Mouse (Mus musculus): ENCODE measurements around the gene Hid1. TPM values are rescaled to one million over a fixed set of nuclear protein-coding genes. Genes with fewer than 3 reads are reported as not detected.

Hid1 gene
- 4.0 and 6.2 TPM in 2 replicates for polyA plus RNA-seq (2015; fragmentation: Nextera tagmentation; extraction: Ambion mirVana)

GRCm38 (mm10) chr11:115367395-115367944 is at the start of gene Hid1:
TSS of gene Hid1 (minus strand) at chr11:115367756.
- under 1% methylated on average over 39 of the region's 39 CpGs for WGBS
- no peaks in the 10 kb centered on the region for H3K36me3 ChIP-seq
- H3K27ac ChIP-seq: no peak within 1 kb of the TSS
- ATAC-seq (ENCODE audit: insufficient number of reproducible peaks, insufficient read depth, low FRiP score, low TSS enrichment, low read depth): no peak
- H3K9me3 ChIP-seq: no peaks in the 10 kb centered on the region
- peak within 1 kb of the TSS; percentile 46 for H3K4me3 ChIP-seq
- peak within 1 kb of the TSS; percentile 83 for H3K4me2 ChIP-seq
- H3K27me3 ChIP-seq: peaks cover 84% of the 10 kb centered on the region
- H3K4me1 ChIP-seq: peaks cover 12% of the 10 kb centered on the region
- H3K9ac ChIP-seq: peak within 1 kb of the TSS; percentile 61

DNA sequence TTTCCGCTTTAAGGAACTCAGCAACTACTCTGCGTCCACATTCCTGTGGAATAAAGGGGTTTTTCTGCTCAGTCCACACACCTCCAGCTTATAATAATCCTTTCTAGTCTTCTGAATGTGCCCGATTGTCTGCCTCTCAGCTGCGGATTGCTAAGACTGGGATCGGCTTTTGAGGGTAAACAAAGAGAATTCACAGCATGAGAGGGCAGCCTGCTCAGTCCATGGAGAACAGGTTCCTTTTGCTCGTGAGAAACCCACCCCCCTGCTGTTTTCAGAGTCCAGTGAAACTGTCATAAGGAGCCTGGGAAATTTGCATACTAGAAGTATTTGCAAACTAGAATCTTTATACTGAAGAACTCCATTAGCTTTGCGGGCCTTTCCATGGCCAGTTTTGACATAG is 42.0 kb upstream of the Hid1 start:
- H3K27me3 ChIP-seq: no peaks in the 10 kb centered on the region
- no peak overlapping the region for H3K27ac ChIP-seq
- peaks cover 27% of the 10 kb centered on the region for H3K4me1 ChIP-seq
- ATAC-seq (ENCODE audit: insufficient number of reproducible peaks, insufficient read depth, low FRiP score, low TSS enrichment, low read depth): no peak
- H3K4me3 ChIP-seq: no peak overlapping the region
- no peak overlapping the region for H3K4me2 ChIP-seq
- H3K36me3 ChIP-seq: peaks cover 54% of the 10 kb centered on the region
- 65% methylated on average over 7 of the region's 7 CpGs for WGBS
- peak overlapping the region; percentile 11; the same call in 1 of the 2 replicates for H3K9ac ChIP-seq
- H3K9me3 ChIP-seq: no peaks in the 10 kb centered on the region

GRCm38 (mm10) chr11:115408266-115408920 is 40.8 kb upstream of the Hid1 start:
- H3K27ac ChIP-seq: peak overlapping the region; percentile 18; the same call in 1 of the 2 replicates
- H3K36me3 ChIP-seq: peaks cover 54% of the 10 kb centered on the region
- no peak overlapping the region for H3K4me3 ChIP-seq
- no peak overlapping the region for H3K9ac ChIP-seq
- peaks cover 25% of the 10 kb centered on the region for H3K4me1 ChIP-seq
- no peaks in the 10 kb centered on the region for H3K27me3 ChIP-seq
- WGBS: 87% methylated on average over 6 of the region's 6 CpGs
- no peak for ATAC-seq (ENCODE audit: insufficient number of reproducible peaks, insufficient read depth, low FRiP score, low TSS enrichment, low read depth)
- no peaks in the 10 kb centered on the region for H3K9me3 ChIP-seq
- H3K4me2 ChIP-seq: no peak overlapping the region

GRCm38 (mm10) chr11:115406858-115407401 is 39.4 kb upstream of the Hid1 start:
- Histone ChIP-seq H3K9me3 (no peaks in the 10 kb centered on the region), H3K4me3 (no peak overlapping the region), H3K27ac (no peak overlapping the region), H3K36me3 (peaks cover 54% of the 10 kb centered on the region), H3K9ac (no peak overlapping the region), H3K4me2 (no peak overlapping the region), H3K27me3 (no peaks in the 10 kb centered on the region), H3K4me1 (peaks cover 18% of the 10 kb centered on the region)
- WGBS: 92% methylated on average over 17 of the region's 17 CpGs
- ATAC-seq (ENCODE audit: insufficient number of reproducible peaks, insufficient read depth, low FRiP score, low TSS enrichment, low read depth): no peak

- Histone ChIP-seq H3K36me3 (peaks cover 48% of the 10 kb centered on the region), H3K9ac (no peak overlapping the region)
- WGBS: 95% methylated on average over 6 of the region's 6 CpGs
These were observed 38.2 kb upstream of the Hid1 start for GRCm38 (mm10) chr11:115405723-115406122.

DNA sequence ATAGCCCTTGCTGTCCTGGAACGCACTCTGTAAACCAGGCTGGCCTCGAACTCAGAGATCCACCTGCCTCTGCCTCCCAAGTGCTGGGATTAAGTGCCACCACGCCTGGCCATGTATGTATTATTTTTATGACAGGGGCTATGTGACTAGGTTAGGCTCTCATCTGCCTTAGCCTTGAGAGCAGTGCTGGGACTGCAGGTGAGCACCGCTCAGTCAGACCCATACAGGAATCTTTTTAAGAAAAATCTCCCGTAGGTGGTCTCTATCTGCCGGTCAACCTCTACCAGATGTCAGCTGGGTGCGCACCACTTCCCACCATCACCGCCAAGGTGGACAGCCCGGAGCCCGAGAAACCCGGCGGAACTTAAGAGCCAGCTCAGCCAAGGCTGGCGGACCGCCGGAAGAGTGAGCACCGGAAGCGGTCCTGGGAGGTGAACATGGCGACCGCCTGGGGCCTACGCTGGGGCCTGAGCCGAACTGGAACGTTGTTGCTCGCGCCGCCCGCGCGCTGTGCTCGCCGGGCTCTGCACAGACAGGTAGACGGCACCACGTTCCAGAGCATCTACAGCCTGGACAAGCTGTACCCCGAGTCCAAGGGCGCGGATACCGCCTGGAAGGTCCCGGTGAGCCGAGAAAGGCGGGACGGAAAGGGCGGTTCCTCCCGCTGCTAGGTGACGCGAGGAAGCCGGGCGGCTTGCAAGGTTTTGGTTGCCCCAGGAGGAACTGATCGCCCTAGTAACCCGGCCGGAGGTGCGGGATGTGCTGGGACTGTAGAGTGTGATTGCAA is 36.0 kb upstream of the Hid1 start, which contains the start of gene Mrpl58:
TSS of gene Mrpl58 (plus strand) at position 415 of the 787 bp plus-strand sequence.
- peak; percentile 87 for ATAC-seq (ENCODE audit: insufficient number of reproducible peaks, insufficient read depth, low FRiP score, low TSS enrichment, low read depth)
- Histone ChIP-seq H3K4me2 (peak within 1 kb of the TSS; percentile 67), H3K9ac (peak within 1 kb of the TSS; percentile 96), H3K9me3 (no peaks in the 10 kb centered on the region), H3K36me3 (peaks cover 30% of the 10 kb centered on the region), H3K27me3 (no peaks in the 10 kb centered on the region), H3K4me3 (peak within 1 kb of the TSS; percentile 77), H3K27ac (peak within 1 kb of the TSS; percentile 93), H3K4me1 (peaks cover 16% of the 10 kb centered on the region)
- 3% methylated on average over 50 of the region's 50 CpGs for WGBS

More at GRCm38 (mm10) chr11:115405723-115406122, 38.2 kb upstream of the Hid1 start:
- Histone ChIP-seq H3K27me3 (no peaks in the 10 kb centered on the region), H3K4me2 (no peak overlapping the region), H3K4me1 (peaks cover 15% of the 10 kb centered on the region), H3K4me3 (no peak overlapping the region), H3K9me3 (no peaks in the 10 kb centered on the region), H3K27ac (no peak overlapping the region)
- ATAC-seq (ENCODE audit: insufficient number of reproducible peaks, insufficient read depth, low FRiP score, low TSS enrichment, low read depth): no peak

- no peak for ATAC-seq (ENCODE audit: insufficient number of reproducible peaks, insufficient read depth, low FRiP score, low TSS enrichment, low read depth)
- Histone ChIP-seq H3K4me2 (no peak overlapping the region), H3K4me1 (peaks cover 16% of the 10 kb centered on the region), H3K27me3 (no peaks in the 10 kb centered on the region), H3K4me3 (no peak overlapping the region), H3K36me3 (peaks cover 9% of the 10 kb centered on the region), H3K27ac (no peak overlapping the region), H3K9me3 (no peaks in the 10 kb centered on the region), H3K9ac (no peak overlapping the region)
- WGBS: 48% methylated on average over 11 of the region's 11 CpGs
These were observed 33.3 kb upstream of the Hid1 start for GRCm38 (mm10) chr11:115400630-115401391.

- Histone ChIP-seq H3K4me2 (no peak overlapping the region), H3K4me3 (no peak overlapping the region), H3K9ac (no peak overlapping the region), H3K4me1 (peaks cover 16% of the 10 kb centered on the region), H3K36me3 (peaks cover 14% of the 10 kb centered on the region), H3K27ac (no peak overlapping the region), H3K27me3 (no peaks in the 10 kb centered on the region), H3K9me3 (no peaks in the 10 kb centered on the region)
- 67% methylated on average over 3 of the region's 3 CpGs for WGBS
- no peak for ATAC-seq (ENCODE audit: insufficient number of reproducible peaks, insufficient read depth, low FRiP score, low TSS enrichment, low read depth)
These were observed 32.6 kb upstream of the Hid1 start for GRCm38 (mm10) chr11:115400126-115400525.

- Histone ChIP-seq H3K4me2 (no peak overlapping the region), H3K9me3 (no peaks in the 10 kb centered on the region), H3K27me3 (no peaks in the 10 kb centered on the region), H3K4me1 (peaks cover 6% of the 10 kb centered on the region), H3K9ac (no peak overlapping the region), H3K36me3 (peaks cover 34% of the 10 kb centered on the region), H3K4me3 (no peak overlapping the region), H3K27ac (no peak overlapping the region)
- no peak for ATAC-seq (ENCODE audit: insufficient number of reproducible peaks, insufficient read depth, low FRiP score, low TSS enrichment, low read depth)
- 71% methylated on average over 7 of the region's 7 CpGs for WGBS
These were observed 30.5 kb upstream of the Hid1 start for GRCm38 (mm10) chr11:115398085-115398484.

GRCm38 (mm10) chr11:115393721-115394325 is 26.3 kb upstream of the Hid1 start:
- no peak overlapping the region; the same call in 1 of the 2 replicates for H3K4me2 ChIP-seq
- no peak overlapping the region for H3K9ac ChIP-seq
- WGBS: 70% methylated on average over 34 of the region's 34 CpGs
- H3K36me3 ChIP-seq: peaks cover 63% of the 10 kb centered on the region
- no peaks in the 10 kb centered on the region for H3K9me3 ChIP-seq
- no peaks in the 10 kb centered on the region for H3K4me1 ChIP-seq
- H3K27ac ChIP-seq: no peak overlapping the region
- H3K27me3 ChIP-seq: no peaks in the 10 kb centered on the region
- H3K4me3 ChIP-seq: no peak overlapping the region
- no peak for ATAC-seq (ENCODE audit: insufficient number of reproducible peaks, insufficient read depth, low FRiP score, low TSS enrichment, low read depth)
